Mouse (Mus musculus): ENCODE measurements at regions not wholly inside any gene's neighbourhood (a gene's known extent, or its start where the extent isn't known, plus 50 kb on each side); places are given as distances from the start of the nearest gene placed in this dataset.

DNA sequence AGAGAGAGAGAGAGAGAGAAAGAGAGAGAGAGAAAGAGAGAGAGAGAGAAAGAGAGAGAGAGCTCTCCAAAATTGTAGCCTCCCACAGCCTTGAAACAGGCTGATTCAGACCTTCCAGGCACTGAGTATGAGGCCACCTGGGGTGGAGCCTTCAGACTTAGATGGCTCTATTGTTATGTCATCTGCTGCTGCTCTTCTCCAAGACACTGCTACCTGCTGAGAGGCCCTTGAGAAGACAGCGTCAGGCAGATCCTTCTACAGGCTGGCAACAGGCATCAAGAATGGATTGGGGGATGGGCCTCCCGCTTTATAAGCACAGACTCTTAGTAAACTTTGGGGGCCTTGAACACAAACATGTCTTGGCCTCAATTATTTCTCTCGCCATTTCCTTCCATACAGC is 1340.9 kb upstream of the Adgrl3 start:
- ATAC-seq (ENCODE audit: low TSS enrichment), result no peak

DNA sequence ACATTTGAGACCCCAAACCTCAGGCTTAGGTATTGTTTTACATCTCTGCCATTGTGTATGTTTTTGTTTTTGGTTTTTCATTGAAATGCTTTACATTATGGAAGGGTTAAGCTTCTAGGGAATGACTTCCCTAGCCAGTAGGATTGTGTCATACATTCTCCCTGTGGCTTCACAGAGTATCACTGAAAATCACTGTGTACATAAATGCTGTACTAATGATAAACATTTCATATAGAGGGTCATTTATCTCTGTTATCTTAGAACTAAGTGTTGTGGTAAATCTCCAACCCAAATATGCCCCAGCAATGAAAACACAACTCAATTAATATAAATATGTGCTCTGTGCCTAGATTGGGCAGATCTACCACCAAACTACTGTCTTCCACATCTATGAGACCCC is 1339.6 kb upstream of the Adgrl3 start:
- ATAC-seq (ENCODE audit: low TSS enrichment), result no peak

DNA sequence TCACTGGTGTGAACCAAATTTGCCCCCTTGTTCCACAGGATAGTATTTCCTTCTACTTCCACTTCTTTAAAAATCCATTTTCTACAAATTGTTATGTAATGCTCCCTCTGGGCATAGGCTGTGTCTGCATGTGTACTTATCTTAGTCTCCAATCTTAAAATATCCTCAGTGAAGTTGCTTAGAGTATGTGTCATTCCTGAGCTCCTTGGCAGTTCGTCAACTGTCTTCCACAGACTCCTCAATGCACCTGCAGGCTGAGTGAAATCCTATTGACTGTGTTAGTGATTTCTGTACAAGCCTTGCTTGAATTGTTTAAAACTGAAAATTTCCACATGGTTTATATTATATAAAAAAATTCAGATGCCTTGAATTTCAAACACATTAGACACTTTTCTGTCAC is 1313.3 kb upstream of the Adgrl3 start:
- ATAC-seq (ENCODE audit: low TSS enrichment), result peak; percentile 99

DNA sequence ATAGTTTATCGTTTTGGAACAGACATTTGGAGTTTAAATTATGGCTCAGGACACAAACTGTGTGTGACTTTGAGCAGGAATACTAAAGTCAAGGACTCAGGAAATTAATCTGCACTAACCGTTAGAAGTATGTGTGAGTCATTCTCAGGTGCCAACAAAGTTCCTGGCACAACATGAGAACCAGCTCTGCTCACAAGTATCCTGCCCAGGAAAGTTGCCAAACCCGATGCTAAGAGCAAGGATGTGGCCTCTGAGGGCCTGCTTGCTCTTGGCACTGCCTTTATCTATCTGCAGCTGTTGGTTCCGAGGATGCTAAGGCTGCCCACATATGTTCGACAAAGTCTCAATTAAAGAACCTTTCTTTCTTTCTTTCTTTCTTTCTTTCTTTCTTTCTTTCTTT is 1285.1 kb upstream of the Adgrl3 start:
- peak; percentile 67 for ATAC-seq (ENCODE audit: low TSS enrichment)

DNA sequence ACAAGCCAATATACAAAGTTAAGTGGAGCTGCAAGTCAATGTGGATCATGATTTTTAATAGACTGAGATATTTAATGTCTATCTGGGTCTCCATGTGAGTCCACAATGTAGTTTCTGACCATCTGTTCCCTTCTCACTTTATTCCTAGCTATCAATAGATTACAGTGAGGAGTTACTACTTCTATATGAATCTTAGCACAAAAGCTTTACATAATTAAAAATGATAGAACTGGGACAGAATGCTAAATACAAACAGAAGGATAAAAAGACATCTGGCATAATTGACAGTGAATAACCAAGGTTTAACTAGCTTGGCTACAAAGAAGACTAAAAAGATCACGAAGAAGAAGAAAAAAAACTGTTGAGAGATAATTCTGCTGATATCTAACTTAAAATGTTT is 1235.5 kb upstream of the Adgrl3 start:
- no peak for ATAC-seq (ENCODE audit: low TSS enrichment)

DNA sequence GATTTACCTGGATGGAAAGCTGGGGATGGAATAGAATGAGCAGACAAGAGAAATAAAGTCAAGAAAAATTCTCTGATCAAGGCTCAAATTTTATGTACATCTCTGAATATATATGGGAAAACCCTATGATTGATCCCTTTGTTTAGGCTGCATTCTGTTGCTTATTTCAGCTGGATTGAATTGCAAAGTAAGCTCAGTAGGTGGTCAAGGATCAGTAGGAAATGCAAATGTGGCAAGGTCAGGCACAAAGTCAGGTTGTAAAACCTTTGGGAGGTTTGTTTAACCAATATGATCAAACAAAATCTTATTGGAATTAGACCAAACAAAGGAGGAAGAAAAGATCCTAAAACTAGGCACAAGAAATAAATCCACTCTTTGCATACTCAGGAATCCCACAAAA is 1193.4 kb upstream of the Adgrl3 start:
- no peak for ATAC-seq (ENCODE audit: low TSS enrichment)

DNA sequence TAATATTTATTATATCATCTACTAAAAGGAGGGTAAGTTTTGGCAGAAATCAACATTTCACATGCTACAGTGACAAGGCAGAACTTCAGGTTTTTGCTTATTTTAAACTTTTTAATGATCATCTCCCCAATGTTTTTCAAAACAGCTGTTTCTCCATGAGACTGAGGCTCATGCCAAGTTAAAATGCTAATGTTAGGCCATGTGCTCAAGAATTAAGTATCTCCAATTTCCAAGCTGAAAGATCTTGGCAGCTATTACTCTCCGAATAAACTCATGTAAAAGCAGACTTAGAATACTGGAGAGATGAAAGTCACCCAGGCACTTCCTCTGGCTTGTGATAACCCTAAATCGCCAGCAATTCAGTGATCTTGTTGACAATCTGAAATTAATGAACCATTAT is 1173.5 kb upstream of the Adgrl3 start:
- no peak for ATAC-seq (ENCODE audit: low TSS enrichment)

DNA sequence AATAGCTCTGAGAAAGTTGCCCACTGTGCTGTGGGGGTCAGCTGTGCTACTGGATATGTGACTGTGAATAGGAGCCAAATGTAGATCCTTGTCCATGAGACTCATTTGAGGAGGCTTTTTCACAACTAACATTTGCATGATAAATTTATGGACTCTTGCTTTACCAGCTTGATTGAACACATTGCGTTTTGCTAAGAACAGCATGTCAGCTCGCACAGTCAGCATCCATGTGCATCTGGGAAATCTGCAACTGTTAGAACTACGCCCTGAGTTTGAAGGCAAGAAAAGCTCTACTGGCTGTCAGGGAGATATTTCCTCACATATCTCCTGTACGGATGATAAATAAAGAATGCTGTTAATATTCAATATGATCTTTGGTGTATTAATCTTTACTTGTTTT is 1164.1 kb upstream of the Adgrl3 start:
- no peak for ATAC-seq (ENCODE audit: low TSS enrichment)

DNA sequence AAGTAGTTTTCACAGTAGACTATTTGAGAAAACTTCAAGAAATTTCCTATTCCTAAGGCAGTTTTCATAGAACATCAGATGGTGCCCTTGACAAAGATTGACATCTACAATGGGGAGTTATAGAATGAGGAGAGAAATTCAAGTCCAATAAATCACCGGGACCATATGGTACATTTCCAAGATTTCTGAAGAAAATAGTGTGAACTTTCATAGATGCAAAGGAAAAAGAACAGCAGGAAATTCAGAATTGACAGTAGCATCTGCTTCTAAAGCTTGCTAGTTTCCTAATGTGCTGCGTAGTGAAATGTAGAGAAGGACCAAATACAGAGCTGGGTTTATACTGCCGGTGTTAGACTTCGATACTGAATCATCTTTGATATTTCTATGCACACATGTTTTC is 1119.2 kb upstream of the Adgrl3 start:
- ATAC-seq (ENCODE audit: low TSS enrichment), result peak; percentile 41

DNA sequence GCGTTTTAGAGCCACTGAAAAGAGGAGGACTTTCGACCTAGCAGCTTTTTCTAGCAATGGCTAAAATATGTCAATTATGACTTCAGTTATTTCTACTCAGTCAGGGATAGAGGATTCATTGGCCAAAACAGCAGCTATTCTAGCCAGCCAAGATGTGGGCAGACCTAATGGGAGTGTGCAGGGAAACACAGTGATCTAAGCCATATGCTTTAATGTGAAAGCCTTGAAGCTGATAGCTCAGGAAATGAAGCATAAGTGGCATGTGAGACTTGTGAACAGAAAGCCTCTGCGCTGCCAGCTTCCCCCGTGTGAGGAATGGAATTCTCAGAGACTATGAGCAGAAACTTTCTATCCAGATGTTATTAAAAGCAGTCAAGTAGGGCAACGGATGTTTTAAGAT is 1114.6 kb upstream of the Adgrl3 start:
- ATAC-seq (ENCODE audit: low TSS enrichment), result peak; percentile 88
